8 mouse cellular contexts compared by ENCODE assay signal in genomic region chr5:97128242-97129226, GRCm38 (mm10). TPM values are rescaled to one million over a fixed set of nuclear protein-coding genes. Genes with fewer than 3 reads are reported as not detected.
A peak's percentile ranks its signal among the peaks of the same experiment; 100 is the strongest.
DNase-seq lines count a peak whose midpoint lies in the region; ATAC-seq and TF ChIP-seq lines count a peak whose summit lies in the region.

No protein-coding gene starts in this region.

- H3K4me1 ChIP-seq in intestine, embryonic 15.5 days (replicated peaks): no peaks in the 10 kb centered on the region
- no peaks in the 10 kb centered on the region for H3K4me1 ChIP-seq in limb, embryonic 11.5 days (ENCODE audit: control insufficient read depth, insufficient read depth, low read length)
- H3K4me1 ChIP-seq in midbrain, postnatal 0 days (ENCODE audit: insufficient read depth, low read length): no peaks in the 10 kb centered on the region

- H3K9ac ChIP-seq in intestine, embryonic 15.5 days: no peak overlapping the region
- no peak overlapping the region for H3K9ac ChIP-seq in limb, embryonic 11.5 days (ENCODE audit: low read length)
- H3K9ac ChIP-seq in midbrain, postnatal 0 days (replicated peaks; ENCODE audit: low read length, poor library complexity, severe bottlenecking): no peak overlapping the region

- no peaks in the 10 kb centered on the region for H3K36me3 ChIP-seq in intestine, embryonic 15.5 days
- H3K36me3 ChIP-seq in limb, embryonic 11.5 days (ENCODE audit: control insufficient read depth, insufficient read depth, low read length): no peaks in the 10 kb centered on the region
- no peaks in the 10 kb centered on the region for H3K36me3 ChIP-seq in midbrain, postnatal 0 days (ENCODE audit: insufficient read depth, low read length)

- no peak overlapping the region for H3K27ac ChIP-seq in intestine, embryonic 15.5 days
- no peak overlapping the region for H3K27ac ChIP-seq in limb, embryonic 11.5 days (replicated peaks; ENCODE audit: low read depth, low read length)
- no peak overlapping the region for H3K27ac ChIP-seq in midbrain, postnatal 0 days (ENCODE audit: low read depth, low read length)

- peak; percentile 93 for TF ChIP-seq CTCF in midbrain, postnatal 0 days (IDR thresholded peaks at IDR 0.05)

- no peak overlapping the region for H3K4me2 ChIP-seq in intestine, embryonic 15.5 days (replicated peaks)
- no peak overlapping the region for H3K4me2 ChIP-seq in limb, embryonic 11.5 days (ENCODE audit: low read depth, severe bottlenecking)
- H3K4me2 ChIP-seq in midbrain, postnatal 0 days (ENCODE audit: low read depth, low read length, poor library complexity, severe bottlenecking): no peak overlapping the region

- no peak overlapping the region for H3K4me3 ChIP-seq in intestine, embryonic 15.5 days (replicated peaks)
- no peak overlapping the region for H3K4me3 ChIP-seq in limb, embryonic 11.5 days (ENCODE audit: low read depth, low read length)
- no peak overlapping the region for H3K4me3 ChIP-seq in midbrain, postnatal 0 days (ENCODE audit: low read depth, low read length)

- no peaks in the 10 kb centered on the region for H3K9me3 ChIP-seq in intestine, embryonic 15.5 days
- no peaks in the 10 kb centered on the region for H3K9me3 ChIP-seq in limb, embryonic 11.5 days (ENCODE audit: control insufficient read depth, low read length)
- no peaks in the 10 kb centered on the region for H3K9me3 ChIP-seq in midbrain, postnatal 0 days (ENCODE audit: low read length)

- 50% methylated on average over 21 of the region's 21 CpGs for WGBS in intestine, embryonic 15.5 days
- 53% methylated on average over 21 of the region's 21 CpGs for WGBS in limb, embryonic 11.5 days
- WGBS in midbrain, postnatal 0 days: 49% methylated on average over 21 of the region's 21 CpGs

- peak; percentile 39 to 46 for DNase-seq in B cell, adult 2 months
- DNase-seq in MEL-GATA-1-ER (ENCODE audit: extremely low read depth, low read depth): peak; percentile 73
- peak; percentile 88 to 90 for DNase-seq in cerebellum, postnatal 10 days
- peak; percentile 27 to 69 for DNase-seq in frontal cortex, postnatal 14 days (ENCODE audit: low spot score in 2 of 2)
- DNase-seq in limb, embryonic 11.5 days (ENCODE audit: low spot score): peak; percentile 67
- DNase-seq in midbrain, postnatal 0 days (ENCODE audit: low spot score): peak; percentile 87
- DNase-seq in thymus, postnatal 4 days: peak; percentile 30

- H3K27me3 ChIP-seq in intestine, embryonic 15.5 days (replicated peaks): no peaks in the 10 kb centered on the region
- no peaks in the 10 kb centered on the region for H3K27me3 ChIP-seq in limb, embryonic 11.5 days (ENCODE audit: control insufficient read depth, insufficient read depth, low read length)
- H3K27me3 ChIP-seq in midbrain, postnatal 0 days (ENCODE audit: insufficient read depth, low read length): 0 out of 2 replicates have a peak, but pooled peaks cover 4% of the 10 kb centered on the region

- ATAC-seq in intestine, embryonic 15.5 days: peak; percentile 41; the same call in 1 of the 2 replicates
- no peak for ATAC-seq in limb, embryonic 11.5 days (ENCODE audit: insufficient number of reproducible peaks, low FRiP score, low TSS enrichment, low read depth)
- peak; percentile 77; the same call in 1 of the 2 replicates for ATAC-seq in midbrain, postnatal 0 days (ENCODE audit: low FRiP score)

RNA-seq across cellular contexts. Expression of gene Paqr3, which starts 17.1 kb away (rescaled TPM):
- polyA plus RNA-seq in intestine, embryonic 15.5 days (2015; fragmentation: Nextera tagmentation; extraction: Ambion mirVana): 2.3 and 2.4 TPM in 2 replicates
- 8.6 and 10.3 TPM in 2 replicates for polyA plus RNA-seq in limb, embryonic 11.5 days (2014; fragmentation: Nextera tagmentation; extraction: Ambion mirVana)
- total RNA-seq in midbrain, postnatal 0 days (2014; rRNA removed): 47.4 and 51.8 TPM in 2 replicates
- polyA plus RNA-seq in midbrain, postnatal 0 days (2015; fragmentation: Nextera tagmentation; extraction: Ambion mirVana): 12.1 and 12.8 TPM in 2 replicates

Comparison
In these comparisons a context has a peak if more than half of its experiments do, and no peak if none do; other contexts are left out.
1. DNase-seq: peak in every context shown above with its lines; median percentile 89 in cerebellum, postnatal 10 days; 87 in midbrain, postnatal 0 days; 73 in MEL-GATA-1-ER; 67 in limb, embryonic 11.5 days; 48 in frontal cortex, postnatal 14 days; 42 in B cell, adult 2 months; 30 in thymus, postnatal 4 days.